Mouse (Mus musculus): ENCODE results near the gene Jam3.

The Jam3 gene

DNA sequence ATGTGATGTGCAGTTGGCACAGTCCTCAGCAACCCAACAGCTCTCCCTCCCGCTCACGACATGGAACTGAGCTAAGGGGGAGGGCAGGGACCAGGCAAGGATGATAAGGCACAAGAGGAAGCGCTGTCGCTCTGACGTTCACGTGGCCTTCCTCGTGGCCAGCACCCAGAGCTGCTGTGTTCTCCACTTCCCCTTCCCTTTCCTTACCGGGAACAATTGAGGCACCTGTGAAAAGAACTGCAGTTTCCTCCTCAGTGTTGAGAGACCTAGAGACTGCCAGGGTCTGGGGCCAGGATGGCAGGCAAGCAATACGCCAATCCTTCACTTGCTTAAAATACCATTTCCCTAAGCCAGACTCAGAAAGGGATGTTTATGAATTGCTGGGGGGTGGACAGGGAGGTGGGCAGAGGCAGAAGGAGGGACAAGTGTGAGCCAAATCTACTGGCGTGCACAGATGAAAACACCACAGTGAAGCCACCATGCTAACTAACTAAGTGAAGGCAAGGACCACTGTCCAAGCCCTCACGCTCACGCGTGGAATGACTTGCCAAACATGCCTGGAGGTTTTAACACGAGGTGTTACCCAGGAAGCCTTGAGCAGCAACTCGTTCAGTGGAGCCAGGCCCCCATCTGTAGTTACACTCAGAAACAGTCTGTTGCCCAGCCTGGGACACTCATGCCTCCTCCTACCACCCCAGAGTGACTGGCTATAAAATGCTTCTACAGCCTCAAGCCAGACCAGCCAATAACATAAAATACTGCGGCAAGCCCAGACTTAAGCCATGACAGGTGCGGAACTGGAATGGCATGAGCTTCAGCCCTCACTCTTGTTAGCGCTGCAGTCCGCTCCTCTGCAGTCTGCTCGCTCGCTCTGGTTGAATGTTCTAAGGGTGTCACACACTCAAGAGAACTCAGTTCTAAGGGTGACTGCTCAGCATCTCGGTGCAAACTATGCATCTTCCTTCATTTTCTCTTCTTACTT, 45.4 kb downstream of the Jam3 start:
- peak; percentile 100 for DNase-seq

DNA sequence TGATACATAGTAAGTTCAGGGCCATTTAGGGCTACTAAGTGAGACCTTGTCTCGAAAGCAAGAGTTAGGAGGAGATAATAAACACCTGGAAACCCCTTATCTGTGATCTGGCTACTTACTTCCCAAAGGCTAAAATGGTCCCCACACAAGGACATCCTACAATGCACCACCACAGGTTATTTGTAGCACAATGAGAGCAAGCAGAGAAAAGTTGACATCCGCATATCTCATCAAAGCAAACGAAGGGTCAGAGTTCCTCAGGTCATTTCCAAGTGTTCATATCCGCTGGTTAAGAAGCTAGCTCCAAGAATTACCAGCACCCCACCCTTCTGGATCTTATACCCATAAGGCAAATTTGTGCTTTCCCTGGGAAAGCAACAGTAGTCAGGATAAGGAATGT, 46.8 kb downstream of the Jam3 start:
- peak; percentile 97 for DNase-seq

DNA sequence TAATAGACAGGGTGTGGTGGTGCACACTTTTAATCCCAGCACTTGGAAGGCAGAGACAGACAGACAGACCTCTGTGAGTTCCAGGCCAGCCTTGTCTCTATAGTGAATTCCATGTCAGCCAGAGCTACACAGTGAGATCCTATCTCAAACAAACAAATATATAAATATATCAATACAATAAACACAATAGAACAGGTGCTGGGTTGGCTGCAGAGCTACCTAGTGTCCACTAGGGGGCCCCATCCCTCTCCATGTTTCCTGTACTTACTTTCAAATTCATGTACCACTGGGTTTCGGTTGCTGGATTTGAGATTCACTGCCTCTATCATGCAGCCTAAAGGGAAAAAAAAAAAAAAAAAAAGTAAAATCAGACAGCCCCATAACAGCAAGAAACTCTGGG, 49.1 kb downstream of the Jam3 start:
- no peak for DNase-seq

DNA sequence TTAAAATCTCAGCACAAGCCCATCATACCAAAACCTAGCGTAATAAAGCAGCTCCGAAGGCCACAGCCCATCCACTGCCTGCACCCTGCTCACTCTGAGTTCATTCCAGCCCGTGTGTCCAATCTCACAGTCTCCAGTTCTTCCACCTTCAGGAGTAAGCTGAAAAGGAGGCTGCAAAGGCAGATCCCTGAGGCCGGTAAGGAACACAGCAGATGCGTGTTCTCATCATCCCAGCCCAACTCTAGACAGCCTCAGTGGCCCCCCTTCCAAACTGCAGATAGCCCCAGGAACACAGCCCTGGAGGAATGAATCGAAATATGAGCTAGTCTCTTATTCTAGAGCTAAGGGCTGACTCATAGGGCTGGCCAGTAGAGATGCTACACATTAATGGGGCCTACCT, 53.8 kb downstream of the Jam3 start:
- DNase-seq: peak; percentile 81

DNA sequence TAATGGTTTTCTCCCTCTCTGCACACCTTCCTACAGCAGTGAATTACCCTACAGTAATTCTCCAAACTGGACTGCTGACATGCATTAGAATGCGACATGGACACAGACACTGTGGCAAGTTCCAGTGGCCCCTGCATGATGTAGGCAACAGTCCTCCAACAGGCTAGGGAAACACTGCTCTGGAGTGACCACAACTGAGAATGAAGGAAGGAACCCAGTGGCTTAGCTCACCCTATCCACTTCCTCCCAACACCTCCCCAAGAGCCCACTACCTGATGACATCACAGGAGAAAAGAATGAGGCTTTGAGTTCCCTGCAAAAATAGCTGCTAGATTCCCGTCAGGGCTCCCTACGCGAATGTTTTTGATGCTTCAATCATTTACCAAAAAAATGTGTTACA, 55.7 kb downstream of the Jam3 start:
- peak; percentile 85 for DNase-seq

DNA sequence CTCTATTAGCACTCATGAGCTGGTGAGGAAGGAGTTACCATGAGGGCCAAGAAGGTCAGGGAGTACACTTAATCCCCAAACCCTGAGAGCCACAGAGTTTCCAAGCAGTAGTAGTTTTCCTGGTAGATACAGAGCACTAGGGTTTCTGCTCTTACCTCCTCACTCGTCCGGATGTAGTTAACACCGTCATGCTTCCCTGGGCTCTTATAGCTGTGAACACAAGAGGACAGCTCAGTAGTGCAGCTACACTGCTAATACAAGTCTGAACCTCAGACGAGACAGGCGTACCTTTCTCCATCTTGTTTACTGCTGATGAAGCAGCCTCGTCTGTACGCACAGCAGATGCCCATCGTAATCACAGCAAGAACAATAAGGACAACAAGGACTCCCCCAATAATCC, 56.7 kb downstream of the Jam3 start:
- DNase-seq: peak; percentile 70

DNA sequence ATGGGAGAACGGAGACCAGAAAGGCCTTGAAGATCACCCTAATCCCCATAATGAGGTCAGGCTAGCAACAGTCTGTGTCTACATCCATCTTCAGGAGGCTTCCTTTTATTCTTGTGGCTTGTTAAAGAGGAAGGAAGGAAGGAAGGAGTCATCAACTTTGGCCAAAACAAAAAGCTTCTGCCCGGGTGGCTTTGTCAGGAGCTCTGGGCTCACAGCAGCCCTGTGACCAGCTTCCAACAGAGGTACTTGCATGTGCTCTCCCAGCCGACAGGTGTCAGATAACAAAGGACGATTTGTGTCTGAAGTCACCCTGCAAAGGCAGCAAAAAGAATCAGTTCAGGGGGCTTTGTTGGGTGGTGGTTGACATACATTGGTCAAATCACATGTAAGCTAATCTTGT, 57.1 kb downstream of the Jam3 start:
- peak; percentile 95 for DNase-seq

DNA sequence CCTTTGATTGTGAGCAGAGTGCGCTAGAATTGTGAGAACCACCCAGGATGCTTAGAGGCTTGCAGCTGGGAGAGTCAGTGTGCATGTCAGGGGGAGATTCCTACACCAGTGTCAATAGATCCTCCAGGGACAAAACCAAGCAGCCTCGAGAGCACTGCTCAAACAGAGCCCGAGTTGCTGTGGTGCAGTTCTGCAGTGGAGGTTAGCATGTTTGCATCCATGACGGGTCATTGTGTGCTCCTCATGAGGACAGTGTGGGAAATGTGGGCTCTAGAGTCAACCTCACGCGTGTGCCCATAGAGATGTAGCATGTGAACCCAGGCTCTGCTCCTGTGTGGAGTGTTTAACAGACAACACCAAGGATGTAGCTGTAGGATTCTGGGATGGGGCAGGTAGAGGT, 62.3 kb downstream of the Jam3 start:
- peak; percentile 70 for DNase-seq

DNA sequence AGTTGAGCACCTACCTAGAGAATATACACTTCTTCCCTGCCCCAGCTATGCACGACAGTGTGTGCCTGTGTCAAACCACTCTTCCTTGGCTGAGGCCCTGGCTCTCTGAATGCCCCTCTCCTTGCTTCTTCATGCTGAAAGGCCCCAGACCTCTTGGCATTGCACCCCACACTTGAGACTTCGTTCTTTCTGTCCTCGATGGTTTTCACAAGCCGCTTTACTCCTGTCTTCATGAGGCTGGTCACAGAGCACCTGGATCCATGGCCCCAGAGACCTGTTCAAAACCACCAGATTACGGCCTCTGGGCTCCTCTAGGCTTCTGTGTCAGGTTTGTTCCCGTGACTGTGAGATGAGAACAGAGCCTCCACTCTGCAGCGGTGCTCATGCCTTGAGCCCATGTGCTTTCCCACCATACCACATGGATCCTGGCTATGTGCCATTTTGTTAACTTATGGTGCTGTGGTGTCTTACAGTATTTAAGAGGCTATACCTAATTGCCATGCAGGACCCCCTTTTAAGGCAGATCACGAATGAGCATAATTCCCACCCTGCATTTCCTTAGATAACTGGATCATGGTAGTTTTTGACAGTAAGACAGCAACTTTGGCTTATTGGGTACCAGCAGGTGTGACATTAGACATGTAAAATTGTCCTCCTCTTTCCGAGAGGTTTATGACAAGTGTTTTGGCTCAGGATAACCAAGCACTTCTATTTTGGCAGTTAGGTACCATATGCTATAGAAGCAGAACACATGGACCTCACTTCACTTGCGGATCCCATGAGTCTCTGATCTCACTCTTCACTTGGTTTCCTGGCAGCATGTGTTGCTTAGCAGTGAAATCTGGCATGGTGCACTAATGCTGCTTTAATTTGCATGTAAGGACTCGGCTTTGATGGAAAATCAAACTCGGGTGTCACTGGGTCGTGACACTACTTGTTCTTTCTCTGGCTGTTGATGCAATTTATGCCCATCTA, 64.1 kb downstream of the Jam3 start:
- peak; percentile 77 for DNase-seq

DNA sequence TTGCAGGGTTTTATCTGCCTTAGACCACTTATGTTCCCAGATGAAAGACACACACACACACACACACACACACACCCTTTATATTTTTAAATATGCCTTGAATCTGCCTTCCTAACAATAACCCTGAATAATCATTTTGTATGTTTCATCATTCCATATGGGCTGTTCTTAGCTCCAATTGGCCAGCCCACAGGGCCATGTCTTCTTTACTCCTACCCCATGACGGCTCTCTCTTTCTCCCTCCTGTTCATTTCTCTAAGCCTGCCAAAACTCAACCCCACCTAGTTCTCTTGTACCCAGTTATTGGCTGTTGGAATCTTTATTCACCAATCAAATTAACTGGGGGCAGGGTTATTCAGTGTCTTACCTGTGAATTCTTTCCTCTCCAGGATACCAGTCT, 65.1 kb downstream of the Jam3 start:
- DNase-seq: no peak

DNA sequence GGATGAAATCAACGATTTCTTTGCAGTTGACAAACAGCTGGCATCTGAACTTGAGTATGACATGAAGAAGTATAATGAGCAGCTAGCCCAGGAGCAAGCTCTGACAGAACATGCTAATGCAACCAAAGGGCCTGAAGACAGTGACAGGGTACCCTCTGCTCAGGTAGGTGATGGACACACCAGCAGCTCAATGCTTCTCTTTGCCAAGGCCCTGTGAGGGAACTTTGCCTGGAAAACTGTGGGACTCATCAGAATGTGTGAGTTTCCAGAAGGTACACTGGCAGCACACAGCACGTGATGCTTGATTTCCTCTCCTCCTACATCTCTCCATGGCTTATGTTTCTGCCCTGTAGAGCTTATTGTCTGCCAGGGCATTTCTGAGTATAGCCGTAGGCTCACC, 67.8 kb downstream of the Jam3 start:
- DNase-seq: peak; percentile 68

DNA sequence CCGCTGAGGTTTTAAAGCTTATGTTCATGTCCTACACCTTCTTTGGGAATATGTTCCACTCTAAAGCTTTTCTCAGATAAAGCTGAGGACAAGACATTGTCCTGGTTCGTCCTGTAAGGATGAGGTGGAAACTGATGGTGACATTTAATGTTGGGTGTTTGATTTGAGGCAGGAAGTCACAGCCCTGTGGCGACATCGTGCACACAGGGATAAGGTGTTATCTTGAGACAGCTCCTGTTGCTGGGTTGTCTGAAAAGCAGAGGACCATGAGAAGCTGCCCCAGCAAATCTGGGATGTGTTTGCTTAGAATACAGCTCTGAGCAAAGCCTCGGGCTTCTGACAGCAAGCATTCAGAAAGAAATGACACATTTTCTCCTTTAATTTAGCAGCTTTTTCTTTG, 69.0 kb downstream of the Jam3 start:
- DNase-seq: no peak

DNA sequence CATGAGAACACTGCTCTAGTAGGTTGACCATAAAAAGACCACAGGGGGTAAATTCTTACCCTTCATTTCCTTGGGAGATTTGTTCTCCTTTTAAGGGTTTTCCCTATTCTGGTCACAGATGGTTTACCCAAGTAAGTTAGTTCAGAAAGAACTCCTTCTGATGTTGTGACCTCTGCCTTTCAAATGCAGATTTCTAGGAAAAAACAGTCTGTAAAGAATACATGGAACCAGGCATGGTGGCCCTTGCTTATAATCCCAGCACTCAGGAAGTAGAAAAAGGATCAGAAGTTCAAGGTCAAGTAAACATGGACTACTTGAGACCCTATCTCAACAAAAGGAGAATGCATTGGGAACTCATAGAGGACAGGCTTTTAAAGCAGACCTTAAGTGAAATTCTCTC, 79.4 kb downstream of the Jam3 start:
- DNase-seq: no peak

DNA sequence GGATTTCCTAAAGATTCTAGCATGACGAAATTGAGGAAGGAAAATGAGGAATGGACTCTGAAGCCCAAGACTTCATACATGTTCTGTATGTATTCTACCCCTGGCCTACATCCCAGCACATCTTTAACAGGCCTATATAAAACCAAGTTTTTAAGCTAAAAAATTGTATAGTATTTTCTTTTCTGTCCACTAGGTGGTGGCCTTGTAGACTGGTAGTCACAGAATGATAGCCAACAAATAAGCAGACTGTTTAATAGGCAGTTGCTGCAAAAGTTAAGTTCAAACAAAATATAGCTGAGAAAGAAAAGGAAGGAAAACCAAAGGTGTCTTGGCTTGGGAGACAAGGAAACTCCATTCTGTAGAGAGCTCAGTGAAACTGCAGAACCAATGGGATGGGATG, 80.5 kb downstream of the Jam3 start:
- no peak for DNase-seq

DNA sequence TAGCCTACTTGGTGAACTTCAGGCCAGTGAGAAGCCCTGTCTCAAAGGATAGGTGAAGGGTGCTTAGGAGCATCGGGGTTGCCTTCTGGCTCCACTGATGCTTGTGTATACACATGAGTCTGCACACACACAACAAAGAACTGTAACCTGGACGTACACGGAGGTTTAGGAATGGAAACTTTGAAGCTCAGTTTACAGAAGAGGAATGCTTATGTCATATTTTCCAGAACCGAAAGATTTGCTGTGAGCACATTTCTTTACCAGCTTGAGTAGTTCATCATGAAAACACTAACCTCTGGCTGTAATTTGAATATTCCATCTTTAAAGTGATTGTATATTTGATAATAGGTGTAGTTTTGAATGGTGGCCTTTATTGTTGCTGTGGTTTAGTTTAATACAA, 84.3 kb downstream of the Jam3 start:
- peak; percentile 73 for DNase-seq

DNA sequence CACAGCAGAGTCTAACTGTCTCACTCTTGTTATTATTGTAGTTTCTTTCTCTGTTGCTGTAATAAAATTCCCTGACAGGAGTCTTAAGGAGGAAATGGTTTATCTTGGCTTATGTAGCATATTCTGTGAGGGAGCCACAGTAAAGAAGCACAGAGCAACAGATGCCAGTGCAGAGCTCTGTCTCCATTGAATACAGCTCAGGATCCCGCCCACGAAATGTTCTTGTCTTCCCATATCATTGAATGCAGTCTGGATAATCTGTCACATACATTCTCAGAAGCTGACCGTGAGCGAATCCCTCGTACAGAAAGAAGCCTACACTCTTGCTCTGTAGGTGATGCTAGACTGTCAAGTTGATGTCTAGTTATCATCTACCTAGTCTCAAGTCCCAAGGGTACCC, 96.9 kb downstream of the Jam3 start:
- peak; percentile 40 for DNase-seq

DNA sequence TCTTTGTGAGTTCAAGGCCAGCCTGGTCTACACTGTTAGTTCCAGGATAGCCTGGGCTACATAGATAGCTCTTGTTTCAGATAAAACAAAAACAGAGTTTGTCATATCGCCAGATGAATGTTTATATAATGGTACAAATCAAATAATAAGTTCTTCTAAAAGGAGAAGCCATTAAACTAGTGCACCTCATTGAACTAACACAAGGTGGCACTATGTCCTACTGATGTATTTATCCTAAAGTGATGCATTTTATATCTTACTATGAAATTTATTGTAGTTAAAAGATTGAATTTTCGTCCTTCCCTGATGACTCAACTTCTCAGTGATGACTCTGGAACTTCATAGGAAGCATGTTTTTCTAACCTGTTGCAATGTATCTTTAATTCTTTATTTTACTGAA, 105.7 kb downstream of the Jam3 start:
- no peak for DNase-seq

Measured in heart, adult 11 months (tissue).